Comparison of ENCODE assay signal across 8 mouse cellular contexts in the genomic region with DNA sequence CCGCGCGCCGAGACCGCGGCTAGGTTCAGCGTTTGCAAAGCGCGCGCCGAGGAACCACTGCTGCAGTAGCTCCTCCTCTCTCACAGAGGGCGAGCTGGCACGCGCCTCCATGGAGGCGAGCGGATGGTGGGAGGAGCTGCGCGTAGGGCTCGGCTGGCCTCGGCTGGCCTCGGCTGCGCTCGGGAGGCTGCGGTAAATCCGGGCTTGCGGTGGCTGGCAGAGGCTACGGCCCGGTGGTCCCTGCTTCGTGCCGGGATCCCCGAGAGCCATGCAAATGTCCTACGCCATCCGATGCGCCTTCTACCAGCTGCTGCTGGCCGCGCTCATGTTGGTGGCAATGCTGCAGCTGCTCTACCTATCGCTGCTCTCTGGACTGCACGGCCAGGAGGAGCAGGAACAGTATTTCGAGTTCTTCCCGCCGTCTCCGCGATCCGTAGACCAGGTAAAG. TPM values are rescaled to one million over a fixed set of nuclear protein-coding genes. Genes with fewer than 3 reads are reported as not detected.
DNase-seq lines count a peak whose midpoint lies in the region; ATAC-seq and TF ChIP-seq lines count a peak whose summit lies in the region.

B4gat1 (plus strand) TSS at position 118 of the 448 bp plus-strand sequence.
AC124502.3 (plus strand) TSS at position 183 of the 448 bp plus-strand sequence.

- under 1% methylated on average over 43 of the region's 44 CpGs for WGBS in forebrain, embryonic 12.5 days
- under 1% methylated on average over 44 of the region's 44 CpGs for WGBS in lung, adult 2 months
- WGBS in neural tube, embryonic 15.5 days, result under 1% methylated on average over 36 of the region's 44 CpGs

- peak; percentile 17 for TF ChIP-seq CTCF in ES-Bruce4 (IDR thresholded peaks at IDR 0.05; ENCODE audit: low read depth, low read length)
- 0 out of 2 replicates have a peak, but pooled peaks have one; percentile 16 for TF ChIP-seq CTCF in lung, adult 2 months (IDR thresholded peaks at IDR 0.05; ENCODE audit: insufficient read depth, low read length)

- no peak for TF ChIP-seq POLR2A in ES-Bruce4 (IDR thresholded peaks at IDR 0.05; ENCODE audit: insufficient read depth, low read length)
- TF ChIP-seq POLR2A in lung, adult 2 months (IDR thresholded peaks at IDR 0.05; ENCODE audit: borderline replicate concordance, extremely low read depth, low read depth, low read length), result peak; percentile 60; the same call in 1 of the 2 replicates

- peak; percentile 90 for ATAC-seq in forebrain, embryonic 12.5 days (ENCODE audit: low FRiP score)
- ATAC-seq in neural tube, embryonic 15.5 days (ENCODE audit: low FRiP score), result peak; percentile 94

- DNase-seq in c-Kit-positive CD71-positive TER-119-negative erythroid progenitor cells, embryonic 14.5 days (ENCODE audit: low read depth), result peak; percentile 80
- DNase-seq in heart, postnatal 10 days, result peak; percentile 92 to 93
- peak; percentile 90 to 92 for DNase-seq in layer of hippocampus, adult 18-20 months (ENCODE audit: low spot score in 2 of 2)
- DNase-seq in lung, adult 2 months, result peak; percentile 83
- peak; percentile 78 to 79 for DNase-seq in thymus, adult 18-20 months

- H3K27me3 ChIP-seq in ES-Bruce4 (ENCODE audit: control insufficient read depth, insufficient read depth, low read length, poor library complexity, severe bottlenecking), result no peaks in the 10 kb centered on the region
- H3K27me3 ChIP-seq in forebrain, embryonic 12.5 days, result no peaks in the 10 kb centered on the region
- H3K27me3 ChIP-seq in neural tube, embryonic 15.5 days (replicated peaks), result no peaks in the 10 kb centered on the region

- H3K9ac ChIP-seq in ES-Bruce4 (ENCODE audit: low read depth, poor library complexity, severe bottlenecking), result peak within 1 kb of the TSS; percentile 38
- peak within 1 kb of the TSS; percentile 83 for H3K9ac ChIP-seq in forebrain, embryonic 12.5 days
- H3K9ac ChIP-seq in neural tube, embryonic 15.5 days (replicated peaks), result peak within 1 kb of the TSS; percentile 81

- H3K4me1 ChIP-seq in ES-Bruce4 (ENCODE audit: control insufficient read depth, insufficient read depth, low read length), result peaks cover 2% of the 10 kb centered on the region
- peaks cover 38% of the 10 kb centered on the region for H3K4me1 ChIP-seq in forebrain, embryonic 12.5 days
- H3K4me1 ChIP-seq in lung, adult 2 months (ENCODE audit: control insufficient read depth, insufficient read depth, low read length), result peaks cover 13% of the 10 kb centered on the region
- peaks cover 46% of the 10 kb centered on the region for H3K4me1 ChIP-seq in neural tube, embryonic 15.5 days

- H3K36me3 ChIP-seq in ES-Bruce4 (ENCODE audit: control insufficient read depth, insufficient read depth, low read length, poor library complexity, severe bottlenecking), result no peaks in the 10 kb centered on the region
- peaks cover 2% of the 10 kb centered on the region; the same call in 1 of the 2 replicates for H3K36me3 ChIP-seq in forebrain, embryonic 12.5 days (replicated peaks)
- peaks cover 6% of the 10 kb centered on the region; the same call in 1 of the 2 replicates for H3K36me3 ChIP-seq in neural tube, embryonic 15.5 days

- peak within 1 kb of the TSS; percentile 97 for H3K4me2 ChIP-seq in forebrain, embryonic 12.5 days
- H3K4me2 ChIP-seq in neural tube, embryonic 15.5 days, result peak within 1 kb of the TSS; percentile 95

- H3K27ac ChIP-seq in ES-Bruce4 (ENCODE audit: insufficient read depth, low read length), result peak within 1 kb of the TSS; percentile 19; the same call in 1 of the 2 replicates
- peak within 1 kb of the TSS; percentile 72 for H3K27ac ChIP-seq in forebrain, embryonic 12.5 days
- H3K27ac ChIP-seq in neural tube, embryonic 15.5 days (replicated peaks), result peak within 1 kb of the TSS; percentile 91

- TF ChIP-seq EP300 in ES-Bruce4 (IDR thresholded peaks at IDR 0.05; ENCODE audit: insufficient read depth, low read depth, low read length), result no peak

- H3K9me3 ChIP-seq in ES-Bruce4 (replicated peaks; ENCODE audit: control insufficient read depth, insufficient read depth, low read length, poor library complexity, severe bottlenecking), result no peaks in the 10 kb centered on the region
- no peaks in the 10 kb centered on the region for H3K9me3 ChIP-seq in forebrain, embryonic 12.5 days
- H3K9me3 ChIP-seq in neural tube, embryonic 15.5 days (replicated peaks), result no peaks in the 10 kb centered on the region

- peak within 1 kb of the TSS; percentile 67 for H3K4me3 ChIP-seq in ES-Bruce4 (ENCODE audit: low read depth, low read length)
- H3K4me3 ChIP-seq in forebrain, embryonic 12.5 days (replicated peaks), result peak within 1 kb of the TSS; percentile 82
- H3K4me3 ChIP-seq in lung, adult 2 months (replicated peaks; ENCODE audit: extremely low read depth, low read depth, low read length), result peak within 1 kb of the TSS; percentile 99
- H3K4me3 ChIP-seq in neural tube, embryonic 15.5 days (replicated peaks), result peak within 1 kb of the TSS; percentile 89

- intact Hi-C loops in heart, postnatal 10 days (cut with DNase I), result no loop called here

RNA-seq across cellular contexts. Expression of gene B4gat1, which starts in this region (rescaled TPM):
- 8.9 and 10.9 TPM in 2 replicates for polyA plus RNA-seq in ES-Bruce4 (2011; ENCODE audit: insufficient read depth, insufficient read length, low read depth, missing spikeins)
- polyA plus RNA-seq in forebrain, embryonic 12.5 days (2016; fragmentation: Nextera tagmentation; extraction: Ambion mirVana), result 37.6 and 37.9 TPM in 2 replicates
- 10 to 100 TPM; 38.3 to 45.5 TPM for total RNA-seq in heart, postnatal 10 days (2021)
- total RNA-seq in layer of hippocampus, adult 18-20 months (2021), result 100 to 1,000 TPM; 114 to 120 TPM
- 38.0 and 38.7 TPM in 2 replicates for polyA plus RNA-seq in lung, adult 2 months (2012; rRNA removed)
- 103 and 113 TPM in 2 replicates for polyA plus RNA-seq in neural tube, embryonic 15.5 days (2015; fragmentation: Nextera tagmentation; extraction: Ambion mirVana)

RNA-seq across cellular contexts. Expression of gene AC124502.3, which starts in this region (rescaled TPM):
- polyA plus RNA-seq in ES-Bruce4 (2011; ENCODE audit: insufficient read depth, insufficient read length, low read depth, missing spikeins), result not detected in 2 replicates
- 2.5 and 3.4 TPM in 2 replicates for polyA plus RNA-seq in forebrain, embryonic 12.5 days (2016; fragmentation: Nextera tagmentation; extraction: Ambion mirVana)
- 1 to 10 TPM; 1.6 to 2.3 TPM for total RNA-seq in heart, postnatal 10 days (2021)
- 1 to 10 TPM; 6.2 to 6.7 TPM for total RNA-seq in layer of hippocampus, adult 18-20 months (2021)
- polyA plus RNA-seq in lung, adult 2 months (2012; rRNA removed), result 0.58 and 0.78 TPM in 2 replicates
- polyA plus RNA-seq in neural tube, embryonic 15.5 days (2015; fragmentation: Nextera tagmentation; extraction: Ambion mirVana), result 4.1 and 4.2 TPM in 2 replicates

Comparison
In these comparisons a context has a peak if more than half of its experiments do, and no peak if none do; other contexts are left out.
1. Peak in every context shown above with its lines: DNase-seq, ATAC-seq, H3K4me3 ChIP-seq and H3K27ac ChIP-seq.
2. H3K27ac ChIP-seq: peak in every context shown above with its lines; median percentile 91 in neural tube, embryonic 15.5 days; 72 in forebrain, embryonic 12.5 days; 19 in ES-Bruce4.